Mouse (Mus musculus): Measurements from ENCODE around the gene Ace. TPM values are rescaled to one million over a fixed set of nuclear protein-coding genes. Genes with fewer than 3 reads are reported as not detected.

Ace gene
- polyA plus RNA-seq, 1 experiment: not detected

DNA sequence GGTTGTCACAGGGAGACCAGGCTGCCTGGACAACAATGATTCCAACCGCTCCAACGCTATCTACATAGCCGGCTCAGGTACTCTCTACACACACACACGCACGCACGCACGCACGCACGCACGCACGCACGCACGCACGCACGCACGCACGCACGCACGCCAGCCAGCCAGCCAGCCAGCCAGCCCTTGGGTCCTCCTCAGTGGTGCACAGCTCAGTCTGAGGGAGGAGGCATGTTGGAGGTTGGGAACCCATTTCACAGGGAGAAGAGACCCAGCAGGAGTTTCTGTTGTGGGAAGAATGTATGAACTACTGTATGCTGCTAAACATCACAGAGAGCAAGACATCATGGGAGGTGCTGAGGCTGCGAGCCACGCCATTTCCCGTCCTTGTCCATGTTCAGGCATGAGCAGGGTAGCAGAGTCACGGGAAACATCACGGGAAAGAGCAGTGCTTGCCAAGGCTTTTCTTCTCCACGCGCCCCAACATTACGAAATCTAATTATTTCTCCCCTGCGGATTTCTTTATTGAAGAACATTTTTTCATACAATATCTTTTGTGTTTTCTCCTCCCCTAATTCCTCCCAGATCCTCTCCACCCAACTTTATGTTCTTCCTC lies 11.8 kb upstream of the Ace start:
- no peaks in the 10 kb centered on the region for H3K9me3 ChIP-seq (ENCODE audit: control insufficient read depth, low read length)
- no peaks in the 10 kb centered on the region; the same call in 1 of the 2 replicates for H3K4me1 ChIP-seq (ENCODE audit: control insufficient read depth)
- TF ChIP-seq TAL1 (IDR thresholded peaks at IDR 0.05; ENCODE audit: low read length) (no peak), GATA1 (IDR thresholded peaks at IDR 0.05; ENCODE audit: low read length) (no peak)
- H3K4me3 ChIP-seq (replicated peaks): no peak overlapping the region
- H3K36me3 ChIP-seq (ENCODE audit: control insufficient read depth): no peaks in the 10 kb centered on the region
- peaks cover 3% of the 10 kb centered on the region for H3K27me3 ChIP-seq (ENCODE audit: control insufficient read depth)

DNA sequence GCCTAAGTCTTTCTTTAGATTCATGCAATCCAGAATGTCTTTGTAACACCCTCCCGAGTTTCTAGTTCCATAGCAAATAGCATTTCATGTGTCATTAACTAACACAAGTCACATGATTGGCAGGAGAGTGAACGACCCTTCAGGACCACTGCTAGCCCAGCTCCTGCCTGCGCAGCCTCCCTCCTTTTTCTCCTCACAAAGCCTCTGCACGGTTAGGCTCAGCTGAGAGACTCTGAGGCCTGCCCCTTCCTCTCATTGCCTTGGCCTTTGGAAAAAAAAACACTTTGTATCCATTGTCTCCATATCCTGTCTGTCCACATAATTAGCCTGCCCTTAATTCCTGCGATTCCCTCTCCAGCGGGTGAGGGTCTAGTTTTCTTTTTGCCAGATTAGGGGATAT lies 10.2 kb upstream of the Ace start:
- H3K27me3 ChIP-seq (ENCODE audit: control insufficient read depth): peaks cover 3% of the 10 kb centered on the region

DNA sequence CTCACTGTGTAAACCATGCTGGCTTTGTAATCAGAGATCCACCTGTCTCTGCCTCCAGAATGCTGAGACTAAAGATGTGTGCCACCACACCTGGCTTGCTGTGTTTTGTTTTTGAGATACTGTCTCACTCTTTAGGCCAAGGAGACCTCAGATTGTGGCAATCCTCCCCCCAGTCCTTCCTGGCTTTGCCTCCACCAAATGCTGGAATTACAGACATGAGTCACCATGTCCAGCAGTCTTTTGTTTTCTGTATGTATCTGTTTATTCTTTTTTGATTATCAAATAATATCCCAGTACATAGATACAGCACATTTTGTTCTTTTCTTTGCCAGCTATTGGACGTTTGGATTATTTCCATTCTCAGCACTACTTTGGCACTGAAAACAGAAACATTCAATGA lies 9.2 kb upstream of the Ace start:
- H3K4me3 ChIP-seq (replicated peaks): no peak overlapping the region
- H3K27me3 ChIP-seq (ENCODE audit: control insufficient read depth): peaks cover 3% of the 10 kb centered on the region
- no peaks in the 10 kb centered on the region for H3K36me3 ChIP-seq (ENCODE audit: control insufficient read depth)

More for the DNA sequence above, 10.2 kb upstream of the Ace start:
- H3K4me3 ChIP-seq (replicated peaks): no peak overlapping the region
- H3K9me3 ChIP-seq (ENCODE audit: control insufficient read depth, low read length): no peaks in the 10 kb centered on the region
- H3K4me1 ChIP-seq (ENCODE audit: control insufficient read depth): no peaks in the 10 kb centered on the region; the same call in 1 of the 2 replicates
- H3K36me3 ChIP-seq (ENCODE audit: control insufficient read depth): no peaks in the 10 kb centered on the region
- TF ChIP-seq TAL1 (IDR thresholded peaks at IDR 0.05; ENCODE audit: low read length) (no peak), GATA1 (IDR thresholded peaks at IDR 0.05; ENCODE audit: low read length) (no peak)

DNA sequence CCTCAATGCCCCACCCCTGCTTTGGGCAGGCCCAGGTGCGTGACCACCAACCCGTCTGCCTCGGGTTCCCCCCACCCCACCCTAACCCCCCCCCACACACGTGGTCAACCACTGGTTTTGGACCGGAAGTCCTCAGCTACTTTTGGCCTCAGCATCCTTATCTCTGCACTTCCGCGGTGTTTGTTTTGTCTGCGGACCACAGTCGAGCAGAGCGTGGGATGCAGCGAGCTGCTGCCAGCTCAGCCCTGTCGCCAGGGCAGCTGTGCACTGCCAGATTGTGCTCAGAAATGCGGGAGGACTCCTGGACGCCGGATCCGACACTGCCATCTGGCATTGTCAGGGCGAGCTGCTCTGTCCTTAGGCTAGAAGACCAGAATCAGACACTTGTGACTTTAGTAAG lies 8.4 kb upstream of the Ace start:
- no peaks in the 10 kb centered on the region for H3K36me3 ChIP-seq (ENCODE audit: control insufficient read depth)
- no peaks in the 10 kb centered on the region; the same call in 1 of the 2 replicates for H3K4me1 ChIP-seq (ENCODE audit: control insufficient read depth)
- TF ChIP-seq TAL1 (IDR thresholded peaks at IDR 0.05; ENCODE audit: low read length) (no peak), GATA1 (IDR thresholded peaks at IDR 0.05; ENCODE audit: low read length) (no peak)
- H3K9me3 ChIP-seq (ENCODE audit: control insufficient read depth, low read length): no peaks in the 10 kb centered on the region
- no peak overlapping the region for H3K4me3 ChIP-seq (replicated peaks)
- peaks cover 3% of the 10 kb centered on the region for H3K27me3 ChIP-seq (ENCODE audit: control insufficient read depth)

More for the DNA sequence above, 9.2 kb upstream of the Ace start:
- Histone ChIP-seq H3K9me3 (ENCODE audit: control insufficient read depth, low read length) (no peaks in the 10 kb centered on the region), H3K4me1 (ENCODE audit: control insufficient read depth) (no peaks in the 10 kb centered on the region; the same call in 1 of the 2 replicates)
- no peak for TF ChIP-seq GATA1 (IDR thresholded peaks at IDR 0.05; ENCODE audit: low read length)
- TF ChIP-seq TAL1 (IDR thresholded peaks at IDR 0.05; ENCODE audit: low read length): no peak

DNA sequence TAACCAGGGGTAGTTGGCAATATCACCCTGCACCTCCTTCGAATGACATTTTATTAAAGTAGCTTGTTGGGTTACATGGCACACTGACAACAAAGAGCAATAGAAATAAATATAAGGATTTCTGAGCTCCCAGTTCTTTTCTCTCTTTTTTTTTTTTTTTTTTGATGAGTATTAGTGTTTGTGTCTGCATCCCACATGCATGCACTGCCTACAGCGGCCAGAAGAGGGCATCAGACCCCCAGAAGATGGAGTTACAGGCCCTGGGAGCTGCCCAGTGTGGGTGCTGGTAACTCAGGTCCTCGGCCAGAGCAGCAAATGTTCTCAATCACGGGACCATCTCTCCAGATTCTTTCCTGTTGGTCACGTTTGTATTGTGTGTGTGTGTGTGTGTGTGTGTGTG lies 3.1 kb upstream of the Ace start:
- Histone ChIP-seq H3K27me3 (ENCODE audit: control insufficient read depth) (peaks cover 41% of the 10 kb centered on the region), H3K4me3 (replicated peaks) (no peak overlapping the region), H3K36me3 (ENCODE audit: control insufficient read depth) (no peaks in the 10 kb centered on the region), H3K9me3 (ENCODE audit: control insufficient read depth, low read length) (no peaks in the 10 kb centered on the region), H3K4me1 (ENCODE audit: control insufficient read depth) (no peaks in the 10 kb centered on the region; the same call in none of the 2 replicates)
- TF ChIP-seq TAL1 (IDR thresholded peaks at IDR 0.05; ENCODE audit: low read length) (no peak), GATA1 (IDR thresholded peaks at IDR 0.05; ENCODE audit: low read length) (no peak)

DNA sequence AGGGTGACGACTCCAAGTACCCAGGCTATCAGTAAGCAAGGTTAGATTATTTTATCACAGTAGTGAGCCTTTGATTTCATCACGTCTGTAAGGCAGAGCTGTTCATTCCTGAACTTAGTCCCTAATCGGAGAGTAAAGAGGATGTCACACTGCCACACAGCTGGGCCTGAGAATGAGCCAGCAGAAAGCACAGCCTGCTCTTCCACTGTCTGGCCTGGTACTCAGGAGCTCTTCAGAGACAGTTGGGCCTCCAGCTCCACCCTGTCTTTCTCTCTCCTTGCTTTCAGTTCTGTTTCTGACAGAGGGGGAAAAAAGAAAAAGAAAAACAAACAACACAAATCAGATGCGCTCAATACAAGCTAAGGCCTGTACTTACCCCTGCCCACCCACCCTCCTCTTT lies 1.5 kb upstream of the Ace start:
- H3K27me3 ChIP-seq (ENCODE audit: control insufficient read depth): peaks cover 48% of the 10 kb centered on the region
- H3K9me3 ChIP-seq (ENCODE audit: control insufficient read depth, low read length): no peaks in the 10 kb centered on the region
- H3K36me3 ChIP-seq (ENCODE audit: control insufficient read depth): no peaks in the 10 kb centered on the region
- H3K4me1 ChIP-seq (ENCODE audit: control insufficient read depth): no peaks in the 10 kb centered on the region; the same call in none of the 2 replicates
- TF ChIP-seq GATA1 (IDR thresholded peaks at IDR 0.05; ENCODE audit: low read length): no peak
- TF ChIP-seq TAL1 (IDR thresholded peaks at IDR 0.05; ENCODE audit: low read length): no peak
- no peak overlapping the region for H3K4me3 ChIP-seq (replicated peaks)

- H3K4me1 ChIP-seq (ENCODE audit: control insufficient read depth): no peaks in the 10 kb centered on the region; the same call in none of the 2 replicates
- no peaks in the 10 kb centered on the region for H3K36me3 ChIP-seq (ENCODE audit: control insufficient read depth)
- peaks cover 55% of the 10 kb centered on the region for H3K27me3 ChIP-seq (ENCODE audit: control insufficient read depth)
- no peaks in the 10 kb centered on the region for H3K9me3 ChIP-seq (ENCODE audit: control insufficient read depth, low read length)
- no peak for TF ChIP-seq GATA1 (IDR thresholded peaks at IDR 0.05; ENCODE audit: low read length)
- no peak for TF ChIP-seq TAL1 (IDR thresholded peaks at IDR 0.05; ENCODE audit: low read length)
- H3K4me3 ChIP-seq (replicated peaks): no peak overlapping the region
Measured at GRCm38 (mm10) chr11:105968948-105969347, 1.2 kb downstream of the Ace start.

GRCm38 (mm10) chr11:105969516-105969915 lies 1.8 kb downstream of the Ace start:
- H3K27me3 ChIP-seq (ENCODE audit: control insufficient read depth): peaks cover 55% of the 10 kb centered on the region
- TF ChIP-seq GATA1 (IDR thresholded peaks at IDR 0.05; ENCODE audit: low read length) (no peak), TAL1 (IDR thresholded peaks at IDR 0.05; ENCODE audit: low read length) (no peak)

GRCm38 (mm10) chr11:105974593-105974992 lies 6.8 kb downstream of the Ace start:
- Histone ChIP-seq H3K4me1 (ENCODE audit: control insufficient read depth) (no peaks in the 10 kb centered on the region), H3K4me3 (replicated peaks) (no peak overlapping the region), H3K36me3 (ENCODE audit: control insufficient read depth) (no peaks in the 10 kb centered on the region), H3K9me3 (ENCODE audit: control insufficient read depth, low read length) (no peaks in the 10 kb centered on the region), H3K27me3 (ENCODE audit: control insufficient read depth) (peaks cover 15% of the 10 kb centered on the region)
- no peak for TF ChIP-seq TAL1 (IDR thresholded peaks at IDR 0.05; ENCODE audit: low read length)
- no peak for TF ChIP-seq GATA1 (IDR thresholded peaks at IDR 0.05; ENCODE audit: low read length)

More at GRCm38 (mm10) chr11:105969516-105969915, 1.8 kb downstream of the Ace start:
- Histone ChIP-seq H3K9me3 (ENCODE audit: control insufficient read depth, low read length) (no peaks in the 10 kb centered on the region), H3K4me1 (ENCODE audit: control insufficient read depth) (no peaks in the 10 kb centered on the region; the same call in none of the 2 replicates), H3K4me3 (replicated peaks) (no peak overlapping the region), H3K36me3 (ENCODE audit: control insufficient read depth) (no peaks in the 10 kb centered on the region)
